Mouse (Mus musculus): ENCODE results near the gene Flad1.

- TF ChIP-seq ZNF384 (IDR thresholded peaks at IDR 0.05; ENCODE audit: low read depth, low read length) (no peak), HCFC1 (IDR thresholded peaks at IDR 0.05; ENCODE audit: borderline replicate concordance, insufficient read depth, low read length) (no peak), ZC3H11A (IDR thresholded peaks at IDR 0.05; ENCODE audit: borderline replicate concordance, low read depth, low read length) (no peak), CHD2 (IDR thresholded peaks at IDR 0.05; ENCODE audit: low read depth, low read length) (no peak)
Observed at GRCm38 (mm10) chr3:89377831-89378230, 33.8 kb downstream of the Flad1 start.

All from ES-E14 (cell line).